Mouse (Mus musculus): ENCODE data around the gene Fanca.
A peak's percentile ranks its signal among the peaks of the same experiment; 100 is the strongest.
"Not testable (repeated sequence)": the region's sequence is repeated elsewhere in the genome, so short reads cannot be mapped to it uniquely, and the experiment has no call there.

The Fanca gene

DNA sequence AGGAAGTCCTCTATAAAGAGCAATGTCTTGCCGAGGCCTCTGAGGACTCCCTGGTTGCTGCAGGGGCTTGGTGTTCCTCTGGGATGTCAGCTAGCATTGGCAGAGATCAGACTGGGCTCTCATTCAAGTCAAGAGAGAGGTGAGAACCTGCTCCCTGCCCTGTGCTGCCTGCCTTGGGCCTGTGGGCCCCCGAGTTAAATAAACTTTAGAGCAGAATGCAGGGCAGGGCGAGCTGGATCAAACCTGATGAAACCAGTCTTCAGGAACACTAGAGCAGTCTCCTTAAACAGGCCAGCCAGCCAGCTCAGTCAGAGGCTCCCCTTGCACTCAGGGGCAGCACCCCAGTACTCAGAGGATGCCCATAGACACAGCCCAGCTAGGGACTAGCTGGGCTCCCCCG lies 46.5 kb downstream of the Fanca start:
- DNase-seq (ENCODE audit: low spot score in 2 of 2), result no peak

DNA sequence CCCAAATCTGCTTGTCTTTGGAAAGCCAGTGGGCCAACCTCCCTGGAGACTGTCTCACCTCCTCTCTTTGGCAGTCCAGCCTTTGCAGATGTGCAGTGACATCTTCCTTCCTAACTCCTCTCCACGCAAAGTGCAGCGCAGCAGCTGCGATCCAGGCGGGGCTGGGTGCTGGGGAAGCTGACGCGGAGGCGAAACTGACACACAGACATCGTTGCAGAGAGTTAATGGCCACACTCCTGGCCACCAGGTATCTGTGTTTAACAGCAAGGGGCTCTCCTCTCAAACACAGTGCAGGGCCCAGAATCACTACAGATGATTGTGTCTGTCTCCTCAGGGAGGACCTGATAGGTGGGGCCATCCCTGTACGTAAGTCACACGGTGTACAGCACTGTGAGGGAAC lies 47.2 kb downstream of the Fanca start:
- no peak for DNase-seq (ENCODE audit: low spot score in 2 of 2)

DNA sequence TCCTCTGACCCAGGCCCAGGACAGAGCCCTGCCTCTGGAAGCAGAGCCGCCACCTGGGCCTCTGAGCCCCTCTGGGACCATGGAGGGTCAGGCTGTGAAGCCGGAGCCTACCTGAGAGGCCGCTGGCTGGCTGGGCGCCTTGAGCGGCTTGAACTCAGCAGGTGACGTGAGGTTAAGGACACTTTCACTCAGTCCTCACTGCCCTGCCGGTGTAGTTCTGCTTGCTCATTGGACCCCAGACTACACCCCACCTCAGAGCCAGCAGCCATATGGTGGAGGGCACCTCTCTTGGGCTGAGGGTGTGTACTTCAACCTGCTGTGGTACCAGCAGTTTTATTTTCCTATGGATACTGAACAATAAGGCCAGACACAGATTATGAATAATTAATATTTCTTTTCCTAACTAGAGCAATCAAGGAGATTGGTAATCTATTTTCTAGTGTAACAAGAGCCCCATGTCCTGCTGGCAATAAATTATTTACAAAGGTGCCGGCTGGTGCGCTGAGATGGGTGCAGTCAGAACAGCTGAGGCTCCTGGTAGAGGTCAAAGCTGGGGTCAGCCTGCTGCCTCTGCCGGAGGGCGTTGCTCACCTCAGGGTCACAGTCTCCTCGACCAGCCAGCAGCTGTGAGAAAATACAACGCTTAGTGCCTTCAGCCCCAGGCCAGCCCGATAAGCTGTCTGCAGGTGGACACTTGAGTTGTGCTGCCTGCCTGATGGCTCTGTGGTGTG lies 50.3 kb downstream of the Fanca start:
- no peak for DNase-seq (ENCODE audit: low spot score in 2 of 2)

DNA sequence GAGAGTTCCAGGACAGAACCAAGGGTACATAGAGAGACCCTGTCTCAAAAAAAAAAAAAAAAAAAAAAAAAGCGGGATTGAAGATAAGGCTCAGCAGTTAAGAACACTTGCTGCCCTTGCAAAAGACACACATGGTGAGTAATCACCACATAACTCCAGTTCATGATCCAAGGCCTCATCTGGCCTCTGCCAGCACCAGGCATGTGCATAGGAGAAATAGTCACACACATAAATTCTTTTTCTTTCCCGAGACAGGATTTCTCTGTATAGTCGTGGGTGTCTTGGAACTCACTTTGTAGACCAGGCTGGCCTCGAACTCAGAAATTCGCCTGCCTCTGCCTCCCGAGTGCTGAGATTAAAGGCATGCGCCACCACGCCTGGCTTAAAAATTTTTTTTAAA lies 60.8 kb downstream of the Fanca start:
- DNase-seq (ENCODE audit: low spot score in 2 of 2), result not testable (repeated sequence)

DNA sequence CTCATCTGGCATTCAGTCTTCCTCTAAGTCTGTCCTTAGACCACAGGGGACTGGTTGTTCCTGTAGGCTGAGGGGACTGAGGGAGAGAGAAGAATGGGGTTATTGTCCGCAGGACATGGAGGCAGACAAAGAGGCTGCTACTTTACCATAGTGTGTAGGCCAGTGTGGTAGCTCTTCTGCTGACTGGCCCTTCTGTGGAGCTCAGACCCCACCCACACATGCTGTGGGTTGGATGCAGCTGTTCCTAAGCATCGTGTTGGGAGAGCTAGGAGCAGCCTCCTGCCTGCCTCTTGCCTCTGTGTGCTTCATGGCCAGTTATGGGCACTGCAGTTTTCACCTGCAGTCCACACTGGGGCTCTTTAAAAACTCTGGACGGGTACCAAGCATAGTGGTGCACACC lies 61.3 kb downstream of the Fanca start:
- no peak for DNase-seq (ENCODE audit: low spot score in 2 of 2)

DNA sequence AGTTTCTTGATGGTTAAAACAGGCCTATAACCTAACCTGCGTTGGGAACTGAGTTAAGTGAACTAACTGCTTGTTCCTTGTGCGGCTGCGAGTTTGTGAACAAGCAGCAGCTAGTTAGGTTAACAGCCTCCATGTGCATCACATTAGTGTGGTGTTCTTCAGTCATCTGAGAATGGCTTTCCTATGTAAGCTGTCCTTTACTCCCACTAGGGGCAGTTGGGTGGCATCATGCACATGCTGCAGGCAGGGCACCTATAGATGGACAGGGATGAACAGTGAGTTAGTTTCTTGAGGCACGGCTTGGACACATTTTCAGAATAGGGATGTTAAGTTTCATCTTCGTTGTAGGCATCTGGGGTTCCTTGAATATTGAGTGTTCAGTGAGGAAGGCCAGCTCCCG lies 63.2 kb downstream of the Fanca start:
- no peak for DNase-seq (ENCODE audit: low spot score in 2 of 2)

DNA sequence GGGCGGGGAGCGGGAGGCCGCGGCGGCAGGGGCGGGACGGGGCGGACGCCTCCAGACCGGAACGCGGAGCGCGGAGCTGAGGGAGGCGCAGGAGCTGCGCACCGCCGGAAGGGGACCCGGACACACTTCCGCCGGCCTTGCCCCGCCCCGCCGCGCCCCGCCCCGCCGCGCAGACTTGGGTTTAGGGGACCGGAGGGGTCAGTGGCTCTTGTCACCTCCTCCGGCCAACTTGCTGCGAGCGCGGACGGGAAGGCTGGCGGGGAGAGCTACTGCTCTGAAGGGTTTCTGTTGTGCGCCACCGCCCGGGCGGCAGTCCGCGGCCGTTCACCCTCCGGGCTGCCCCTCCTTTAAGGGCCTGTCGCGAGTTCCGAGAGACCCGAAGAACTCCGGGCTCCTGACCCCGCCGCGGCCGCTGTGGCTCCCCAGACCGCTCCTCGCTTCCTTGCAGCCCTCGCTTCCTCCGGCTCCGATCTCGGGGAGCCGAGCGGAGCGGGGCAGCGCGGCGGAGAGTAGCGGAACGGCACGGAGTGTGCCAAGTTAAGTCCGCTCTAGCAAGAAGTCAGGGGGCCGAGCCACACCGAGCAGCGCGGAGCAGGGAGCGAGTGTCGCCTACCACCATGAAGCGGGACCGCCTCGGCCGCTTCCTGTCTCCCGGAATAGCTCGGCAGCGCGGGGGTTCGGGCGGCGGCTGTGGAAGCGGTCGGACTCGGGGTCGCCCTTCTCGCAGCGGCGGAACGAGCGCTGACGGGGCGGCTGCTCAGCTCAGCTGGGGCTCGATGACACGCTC lies 64.1 kb downstream of the Fanca start, which contains the start of the genes Zfp276 and Vps9d1:
Gene Zfp276, plus strand, starts transcription at position 97 of the 787 bp plus-strand sequence.
Gene Vps9d1, minus strand, starts transcription at position 250 of the 787 bp plus-strand sequence.
- DNase-seq (ENCODE audit: low spot score in 2 of 2), result peak; percentile 86 to 88

DNA sequence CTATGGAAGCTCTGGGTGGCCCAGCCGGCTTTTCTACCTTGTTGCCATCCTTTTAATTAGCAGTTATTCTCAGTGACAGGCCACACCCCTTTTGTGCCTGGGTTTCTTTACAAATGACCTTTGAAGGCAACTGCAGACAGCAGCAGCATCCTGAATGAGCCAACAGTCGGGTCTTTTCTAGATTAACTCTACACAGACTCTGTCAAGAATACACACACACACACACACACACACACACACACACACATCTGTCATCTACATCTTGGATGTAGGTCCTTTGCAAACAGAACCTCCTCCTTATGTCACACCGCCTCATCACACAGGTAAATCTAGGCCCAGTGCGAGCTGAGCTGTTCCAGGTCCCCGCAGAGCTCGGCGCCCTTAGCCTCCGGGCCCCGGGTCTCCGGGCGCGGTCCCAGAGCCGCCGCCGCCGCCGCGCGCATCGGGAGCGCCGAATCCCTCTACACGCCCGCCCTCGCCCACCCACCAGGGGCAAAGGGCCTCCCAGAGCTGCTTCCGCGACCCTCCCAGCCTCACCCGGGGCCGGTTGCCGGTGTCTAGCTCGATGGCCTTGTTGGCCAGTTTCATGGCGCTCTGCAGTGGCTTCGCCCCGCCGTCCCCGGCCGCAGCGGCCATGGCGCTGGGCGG lies 64.8 kb downstream of the Fanca start:
- no peak for DNase-seq (ENCODE audit: low spot score in 2 of 2)

DNA sequence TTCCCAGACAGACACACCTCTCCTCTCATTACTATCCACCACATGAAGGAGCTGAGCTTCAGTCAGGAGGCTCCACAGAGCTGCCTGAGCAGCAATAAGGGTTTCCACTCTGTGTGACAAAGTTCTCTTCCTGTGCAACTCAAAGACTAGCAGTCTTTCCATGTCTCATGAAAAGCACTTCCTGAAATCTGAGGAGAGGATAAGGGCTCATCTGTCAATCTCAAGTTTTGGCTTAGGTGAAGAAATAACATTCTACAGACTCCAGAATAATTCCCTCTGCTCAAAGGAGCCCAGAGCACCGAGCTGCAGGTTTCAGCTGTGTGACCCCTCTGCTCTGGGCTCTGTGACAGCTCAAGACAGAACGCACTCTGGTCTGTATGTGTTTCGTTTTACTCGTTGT lies 65.5 kb downstream of the Fanca start:
- no peak for DNase-seq (ENCODE audit: low spot score in 2 of 2)

DNA sequence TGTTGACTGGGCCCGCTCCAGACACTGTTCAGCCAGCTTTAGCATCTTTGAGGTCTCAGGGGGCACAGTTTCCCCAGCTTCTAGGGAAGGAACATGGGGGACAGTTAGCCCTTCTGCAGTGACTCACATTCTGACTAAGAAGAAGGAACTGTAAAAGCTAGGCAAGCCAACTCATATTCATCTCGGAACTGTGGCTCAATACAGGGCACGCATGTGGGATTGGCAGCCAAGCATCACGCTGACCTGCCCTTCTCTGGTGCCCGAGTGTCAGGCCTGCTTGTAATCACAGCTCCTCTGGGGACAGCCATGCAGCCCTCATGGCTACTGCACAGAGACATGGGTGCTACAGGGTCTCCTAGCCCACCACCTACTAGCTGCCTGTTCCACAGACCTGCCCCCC lies 67.4 kb downstream of the Fanca start:
- no peak for DNase-seq (ENCODE audit: low spot score in 2 of 2)

DNA sequence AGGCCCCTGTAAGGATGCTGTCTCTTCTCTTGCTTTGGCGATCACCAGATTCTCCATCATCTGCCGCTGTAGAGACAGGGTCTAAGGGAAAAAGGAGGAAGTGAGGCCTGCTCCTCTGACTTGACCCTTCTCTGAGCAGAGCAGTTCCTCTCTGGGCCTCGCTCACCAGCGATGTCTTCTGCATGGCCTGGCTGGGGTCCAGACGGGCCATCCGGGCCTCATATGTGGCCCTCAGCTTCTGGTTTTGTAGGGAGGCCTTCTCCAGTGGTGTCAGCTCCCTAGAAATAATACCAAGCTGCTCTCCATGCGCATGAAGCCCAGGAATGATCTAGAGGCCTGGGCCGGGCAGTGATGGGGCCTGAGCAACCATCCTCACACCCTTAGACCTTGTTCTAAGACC lies 69.8 kb downstream of the Fanca start:
- DNase-seq (ENCODE audit: low spot score in 2 of 2), result no peak

DNA sequence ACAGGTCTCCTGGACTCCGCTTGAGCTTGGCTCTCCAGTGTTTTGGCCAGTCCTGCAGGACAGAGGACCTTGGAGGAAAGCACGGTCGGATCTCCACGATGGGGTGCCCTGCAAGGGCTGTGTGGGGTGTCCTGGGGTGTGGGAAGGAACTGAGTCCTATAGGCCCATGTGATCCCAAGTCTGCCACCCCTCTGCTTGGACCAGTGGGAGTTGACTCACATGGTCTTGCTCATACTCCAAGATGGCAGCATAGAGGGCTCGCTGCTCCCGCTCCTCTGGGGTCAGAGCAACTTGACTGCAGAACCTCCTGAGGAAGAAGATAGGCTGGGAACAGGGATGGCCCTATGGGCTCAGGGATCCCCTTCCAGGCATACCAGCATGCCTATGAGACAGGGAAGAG lies 70.6 kb downstream of the Fanca start:
- DNase-seq (ENCODE audit: low spot score in 2 of 2), result no peak

DNA sequence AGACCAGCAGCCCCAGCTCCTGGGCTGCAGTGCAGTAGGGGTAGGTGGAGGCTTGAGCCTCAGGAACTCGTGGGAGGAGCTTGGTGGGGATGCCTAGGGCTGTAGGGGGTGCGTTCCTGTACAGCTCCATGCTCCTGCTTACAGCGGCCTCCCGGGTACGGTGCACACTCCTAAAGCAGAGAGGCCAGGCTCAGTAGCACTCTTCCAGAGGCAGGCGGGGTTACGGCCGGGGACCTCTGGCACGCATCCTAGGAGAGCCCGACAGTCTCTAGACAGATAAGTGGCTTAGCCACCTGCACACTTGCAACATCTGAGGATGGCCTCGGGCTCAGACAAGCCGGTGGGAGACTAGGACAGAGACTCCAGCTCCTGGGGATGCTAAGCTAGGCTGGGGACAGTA lies 72.8 kb downstream of the Fanca start:
- DNase-seq (ENCODE audit: low spot score in 2 of 2), result no peak

DNA sequence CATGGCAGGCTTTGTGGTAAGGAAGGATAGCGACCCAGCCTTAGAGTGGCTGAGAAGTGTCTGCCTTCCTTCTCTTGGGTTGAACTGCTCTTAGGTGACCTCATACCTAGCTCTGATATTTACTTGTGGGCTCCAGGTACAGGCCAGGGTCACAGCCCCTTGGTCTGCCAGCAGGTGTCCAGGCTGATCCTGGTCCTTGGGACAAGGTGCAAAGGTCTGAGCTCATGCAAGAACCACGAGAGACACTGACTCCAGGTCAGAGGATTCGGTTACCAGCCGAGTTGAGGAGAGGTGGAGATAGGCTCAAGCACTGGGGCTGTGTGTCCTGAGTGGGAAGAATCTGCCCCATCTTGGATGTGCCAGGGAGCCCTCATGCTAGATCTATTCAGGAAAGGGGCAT lies 74.0 kb downstream of the Fanca start:
- DNase-seq (ENCODE audit: low spot score in 2 of 2), result no peak

DNA sequence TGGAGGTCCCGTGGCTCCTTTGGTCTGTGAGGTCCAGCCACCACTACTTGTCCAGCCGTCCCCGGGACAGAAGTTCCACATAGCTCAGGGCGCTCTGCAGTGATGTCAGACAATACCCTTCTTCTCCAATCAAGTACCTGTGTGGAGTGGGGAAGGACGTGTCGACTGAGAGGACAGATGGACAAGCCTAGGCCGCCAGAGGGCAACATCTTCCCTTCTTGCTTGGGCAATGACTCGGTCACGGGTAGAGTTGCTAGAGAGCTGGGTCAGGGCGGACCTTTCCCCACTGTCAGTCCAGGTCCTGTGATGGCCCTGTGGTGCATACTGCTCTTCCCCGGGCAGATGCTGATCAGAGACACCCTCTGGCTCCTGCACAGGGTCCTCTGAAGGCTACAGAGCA lies 75.3 kb downstream of the Fanca start:
- no peak for DNase-seq (ENCODE audit: low spot score in 2 of 2)

DNA sequence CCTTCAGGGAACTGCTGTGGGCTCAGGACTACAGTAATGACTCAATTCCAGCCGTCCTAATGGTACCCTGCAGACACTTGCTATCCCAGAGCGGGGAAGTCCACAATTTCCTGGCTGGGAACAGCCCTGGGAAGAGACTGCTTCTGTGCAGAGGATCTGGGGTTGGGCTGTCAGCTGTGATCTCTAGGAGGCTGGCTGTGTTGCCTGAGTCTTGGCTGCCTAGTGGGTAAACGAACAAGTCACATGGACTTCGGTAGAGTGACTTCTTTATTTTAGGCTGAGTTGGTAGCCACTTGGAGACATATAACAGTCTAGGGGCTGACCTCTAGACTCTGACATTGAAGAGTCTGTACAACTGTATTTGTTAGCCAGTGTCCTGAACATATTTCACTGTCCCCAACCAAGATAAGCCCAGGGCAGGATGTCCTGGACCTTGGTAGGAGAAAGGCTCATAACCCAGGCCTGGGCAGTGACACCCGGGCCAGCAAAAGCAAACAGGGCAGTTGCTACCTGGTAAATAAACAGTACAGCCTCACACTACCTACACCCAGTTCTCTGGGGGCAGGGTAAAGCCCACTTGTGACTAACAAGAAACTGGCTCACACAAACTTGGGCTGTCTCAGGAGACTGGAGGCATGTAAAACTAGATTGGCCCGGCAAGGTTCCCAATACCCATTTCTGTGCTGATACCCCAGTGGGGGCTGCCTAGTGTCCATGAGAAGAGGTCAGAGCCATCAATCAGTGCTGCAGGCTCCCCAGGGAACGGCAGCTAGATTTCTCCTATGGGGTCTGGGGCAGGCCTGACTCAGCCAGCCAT lies 76.1 kb downstream of the Fanca start:
- no peak for DNase-seq (ENCODE audit: low spot score in 2 of 2)

DNA sequence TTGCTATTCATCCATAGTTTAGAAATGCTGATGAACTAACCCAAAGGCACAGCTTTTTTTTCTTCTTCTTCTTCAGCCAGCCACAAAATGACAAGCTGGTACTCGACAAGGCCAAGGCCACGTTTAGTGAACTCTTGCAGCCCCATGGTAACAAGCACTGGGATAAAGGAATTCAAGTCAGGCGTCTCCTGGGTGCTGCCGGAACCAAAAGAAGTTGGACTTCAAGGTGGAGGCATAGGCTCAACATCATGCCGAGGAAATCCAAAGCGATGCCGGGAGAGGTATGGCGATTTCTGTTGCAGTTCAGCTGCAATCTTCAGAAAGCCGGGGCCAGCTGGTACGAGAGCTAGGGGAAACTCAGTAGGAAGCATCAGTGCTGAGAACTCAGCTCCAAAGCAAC lies 79.0 kb downstream of the Fanca start:
- DNase-seq (ENCODE audit: low spot score in 2 of 2), result no peak

DNA sequence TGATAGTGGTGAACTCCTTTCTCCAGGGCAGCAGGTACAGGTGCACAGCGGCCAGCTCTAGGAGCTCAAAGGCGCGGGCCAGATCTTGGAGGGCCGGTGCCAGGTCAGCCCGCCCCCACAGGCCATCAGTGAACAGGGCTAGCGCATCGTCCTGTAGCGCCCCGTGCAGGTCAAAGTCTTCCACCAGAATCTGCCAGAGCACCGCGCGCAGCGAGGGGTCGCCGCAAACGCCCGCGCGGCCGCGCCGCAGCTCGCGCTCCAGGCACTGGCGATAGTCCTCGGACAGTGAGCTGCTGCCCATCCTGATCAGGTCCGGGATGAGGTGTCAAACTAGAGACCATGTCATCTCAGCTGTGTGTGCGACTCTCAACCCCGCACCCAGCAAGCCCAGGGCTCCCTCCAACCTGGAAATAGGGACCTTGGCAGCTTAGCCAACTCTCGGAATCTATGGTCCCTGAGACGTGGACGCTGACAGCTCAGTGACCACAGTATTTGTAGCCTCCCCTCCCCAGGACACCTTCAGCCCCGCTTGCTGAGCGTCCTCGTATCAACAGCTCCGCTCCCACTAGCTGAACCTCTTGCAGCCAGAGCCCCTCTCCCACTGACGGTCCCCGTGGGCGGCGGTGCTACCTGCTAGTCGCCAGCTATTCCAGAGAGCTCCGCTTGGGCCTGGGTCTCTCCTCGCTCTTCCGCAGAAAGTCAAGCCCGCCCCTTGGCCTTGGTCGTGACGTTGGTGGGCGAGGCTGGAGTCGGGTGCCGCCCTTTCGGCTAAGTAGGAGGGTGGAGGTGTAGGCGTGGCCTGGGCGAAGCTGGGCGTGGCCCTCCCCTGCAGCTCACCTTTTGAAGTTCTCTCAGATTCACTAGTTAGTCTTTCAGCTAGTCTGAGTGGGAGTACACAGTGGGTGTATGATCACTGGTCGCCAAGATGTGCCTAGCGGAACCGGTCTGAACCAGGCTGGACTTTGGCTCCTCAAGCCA lies 82.6 kb downstream of the Fanca start, which contains the start of gene Spata2l:
Gene Spata2l, minus strand, starts transcription at position 714 of the 978 bp plus-strand sequence.
- DNase-seq (ENCODE audit: low spot score in 2 of 2), result peak; percentile 77 to 84

DNA sequence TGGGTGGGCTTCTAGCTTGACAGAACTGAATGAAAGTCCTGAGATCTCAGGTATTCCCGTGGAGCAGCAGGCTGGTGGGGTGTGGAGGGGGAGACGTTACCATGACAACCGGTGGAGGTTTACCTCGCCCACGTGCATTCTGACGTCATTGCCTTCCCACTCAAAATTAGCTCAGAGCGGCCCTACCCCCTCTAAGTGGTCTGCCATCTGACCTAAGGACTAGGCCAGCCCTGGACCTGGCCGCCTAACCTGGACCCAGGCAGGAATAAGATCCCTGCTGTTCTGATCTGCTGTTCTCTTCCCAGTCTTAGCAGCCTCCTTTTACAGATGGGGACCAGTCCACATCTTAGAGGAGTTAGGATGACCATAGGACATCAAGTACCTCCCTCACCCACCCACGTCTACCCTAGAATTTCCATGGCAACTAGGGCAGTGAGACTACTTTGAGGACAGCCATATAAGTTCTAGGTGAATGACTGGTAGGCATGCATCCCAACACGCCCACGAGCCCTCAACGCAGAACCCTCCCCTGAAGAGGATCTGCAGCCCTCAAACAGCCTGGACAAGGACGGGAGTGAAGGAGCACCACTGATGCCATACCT lies 83.4 kb downstream of the Fanca start:
- no peak for DNase-seq (ENCODE audit: low spot score in 2 of 2)

DNA sequence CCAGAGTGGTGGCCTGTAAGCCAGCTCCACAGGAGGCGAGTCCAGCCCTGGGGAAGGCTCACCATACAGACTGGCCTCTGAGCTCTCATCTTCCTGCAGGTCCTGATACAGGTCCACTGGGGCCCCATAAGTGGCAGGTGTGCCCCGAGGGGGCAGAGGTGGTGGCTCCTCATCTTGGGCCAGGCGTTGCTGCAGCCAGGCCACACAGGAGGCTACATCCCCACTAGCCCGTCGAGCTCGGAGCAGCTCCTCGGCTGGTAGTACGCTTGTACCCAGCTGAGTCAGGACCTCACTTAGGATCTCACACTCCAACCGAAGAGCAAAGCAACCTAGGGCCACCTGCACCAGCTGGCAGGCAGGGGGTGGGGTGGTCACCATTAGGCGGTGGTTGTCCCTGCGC lies 84.6 kb downstream of the Fanca start:
- no peak for DNase-seq (ENCODE audit: low spot score in 2 of 2)
